Mouse (Mus musculus) cerebellum, postnatal 36 days (tissue): ENCODE measurements around the gene Ccdc90b.
A peak's percentile ranks its signal among the peaks of the same experiment; 100 is the strongest.

Source experiments
- DNase-seq, 2 experiments: peaks; one replicate each; pipeline ENCODE4 v3.0.0; 2021 to 2022; ENCODE audit warnings: mixed read lengths in 2 of 2

Ccdc90b gene

GRCm38 (mm10) chr7:92560986-92561876 lies at the start of gene Ccdc90b:
TSS of gene Ccdc90b (plus strand) at chr7:92561149.
- DNase-seq = peak; percentile 88 to 94

GRCm38 (mm10) chr7:92520397-92520796 lies 40.6 kb upstream of the Ccdc90b start:
- DNase-seq = no peak

GRCm38 (mm10) chr7:92520820-92521219 lies 40.1 kb upstream of the Ccdc90b start:
- peak; percentile 47 to 54 for DNase-seq

- peak in 1 of 2 experiments; percentile 7 for DNase-seq
These were observed 31.7 kb upstream of the Ccdc90b start for GRCm38 (mm10) chr7:92529245-92529644.

GRCm38 (mm10) chr7:92532351-92533036 lies 28.5 kb upstream of the Ccdc90b start:
- DNase-seq = no peak

- no peak for DNase-seq
These were observed 14.2 kb upstream of the Ccdc90b start for GRCm38 (mm10) chr7:92546763-92547162.

- DNase-seq = no peak
These were observed 10.5 kb upstream of the Ccdc90b start for GRCm38 (mm10) chr7:92550248-92550989.

GRCm38 (mm10) chr7:92550990-92551392 lies 10.0 kb upstream of the Ccdc90b start:
- peak in 1 of 2 experiments; percentile 45 for DNase-seq

- no peak for DNase-seq
These were observed 2.2 kb upstream of the Ccdc90b start for GRCm38 (mm10) chr7:92558744-92559143.

- DNase-seq = no peak
These were observed 5.8 kb downstream of the Ccdc90b start for GRCm38 (mm10) chr7:92566775-92567174.

GRCm38 (mm10) chr7:92580491-92581207 lies 19.7 kb downstream of the Ccdc90b start:
- peak; percentile 28 to 54 for DNase-seq

- no peak for DNase-seq
These were observed 22.6 kb downstream of the Ccdc90b start for GRCm38 (mm10) chr7:92583567-92583966.

GRCm38 (mm10) chr7:92589986-92590385 lies 29.0 kb downstream of the Ccdc90b start:
- peak in 1 of 2 experiments; percentile 6 for DNase-seq

- DNase-seq = no peak
These were observed 29.9 kb downstream of the Ccdc90b start for GRCm38 (mm10) chr7:92590842-92591241.

GRCm38 (mm10) chr7:92604961-92605360 lies 44.0 kb downstream of the Ccdc90b start:
- DNase-seq = no peak

GRCm38 (mm10) chr7:92610830-92611229 lies 49.9 kb downstream of the Ccdc90b start:
- no peak for DNase-seq

GRCm38 (mm10) chr7:92624488-92624887 lies 63.5 kb downstream of the Ccdc90b start:
- no peak for DNase-seq

- DNase-seq = peak in 1 of 2 experiments; percentile 18
These were observed 69.2 kb downstream of the Ccdc90b start for GRCm38 (mm10) chr7:92630167-92630566.
